Mouse (Mus musculus) MEL (cell line): ENCODE data around the gene Akt3. TPM values are rescaled to one million over a fixed set of nuclear protein-coding genes. Genes with fewer than 3 reads are reported as not detected.

Experiments used
- DNase-seq: peaks from one replicate; pipeline ENCODE4 v3.0.0; 2011; ENCODE audit warnings: low read depth, low spot score
- H3K27ac ChIP-seq: 2 replicates; pipeline ENCODE4 v1.5.1; 2012; ENCODE audit warnings: low read depth, mild to moderate bottlenecking, control low read depth, low read length, moderate library complexity; ENCODE audit not compliant: control insufficient read depth
- H3K27me3 ChIP-seq, 2 experiments: fragments of 150-350 bp in 1 of 2; sonication (generic) in 1 of 2; 2 replicates each; pipeline ENCODE4 v1.6.1; 2012; ENCODE audit warnings: low read length in 2 of 2, mild to moderate bottlenecking in 2 of 2, improper control_type of control experiment in 1 of 2, moderate library complexity in 1 of 2; ENCODE audit not compliant: insufficient read depth in 2 of 2, control insufficient read depth in 1 of 2
- H3K36me3 ChIP-seq, 2 experiments: 2 replicates each; pipeline ENCODE4 v1.6.1; 2012 to 2014; ENCODE audit warnings: low read length in 2 of 2, improper control_type of control experiment in 1 of 2, inconsistent platforms in 1 of 2, mild to moderate bottlenecking in 1 of 2; ENCODE audit not compliant: insufficient read depth in 2 of 2, control insufficient read depth in 1 of 2
- H3K4me1 ChIP-seq, 2 experiments: fragments of 150-350 bp in 1 of 2; sonication (generic) in 1 of 2; 2 replicates each; pipeline ENCODE4 v1.6.1; 2012; ENCODE audit warnings: low read length in 2 of 2, improper control_type of control experiment in 1 of 2, mild to moderate bottlenecking in 1 of 2; ENCODE audit not compliant: insufficient read depth in 2 of 2, control insufficient read depth in 1 of 2
- H3K4me3 ChIP-seq, 2 experiments: fragments of 150-350 bp in 1 of 2; sonication (generic) in 1 of 2; 2 replicates each; pipeline ENCODE4 v1.5.1; 2012; ENCODE audit warnings: low read depth in 2 of 2, low read length in 2 of 2, mild to moderate bottlenecking in 2 of 2, moderate library complexity in 2 of 2, control low read depth in 1 of 2, improper control_type of control experiment in 1 of 2; ENCODE audit not compliant: control insufficient read depth in 1 of 2, insufficient read depth in 1 of 2
- H3K79me2 ChIP-seq: 2 replicates; pipeline ENCODE4 v1.6.1; 2012; ENCODE audit warnings: mild to moderate bottlenecking, low read length, moderate library complexity; ENCODE audit not compliant: control insufficient read depth, poor library complexity, insufficient read depth
- H3K9ac ChIP-seq: 2 replicates; pipeline ENCODE4 v1.6.1; 2012; ENCODE audit warnings: low read depth, mild to moderate bottlenecking, control low read depth, low read length, moderate library complexity; ENCODE audit not compliant: control insufficient read depth, poor library complexity, severe bottlenecking
- H3K9me3 ChIP-seq: fragments of 150-350 bp; sonication (generic); replicated peaks from 2 replicates; pipeline ENCODE4 v1.6.1; 2012; ENCODE audit warnings: mild to moderate bottlenecking, low read length, improper control_type of control experiment, moderate library complexity; ENCODE audit not compliant: insufficient read depth
- CHD2 ChIP-seq: IDR thresholded peaks from 2 replicates; pipeline ENCODE4 v1.6.1; 2011; ENCODE audit warnings: low read length, improper control_type of control experiment
- CTCF ChIP-seq, 3 experiments: IDR thresholded peaks in 2 of 3; conservative IDR thresholded peaks in 1 of 3; 2 replicates each; pipeline ENCODE4 v1.5.1; 2011 to 2012; ENCODE audit warnings: low read length in 3 of 3, low read depth in 2 of 3, mild to moderate bottlenecking in 2 of 3, improper control_type of control experiment in 1 of 3, inconsistent platforms in 1 of 3, mixed read lengths in 1 of 3, moderate library complexity in 1 of 3; ENCODE audit not compliant: control insufficient read depth in 1 of 3, insufficient read depth in 1 of 3, poor library complexity in 1 of 3, severe bottlenecking in 1 of 3
- ELF1 ChIP-seq: IDR thresholded peaks from 2 replicates; pipeline ENCODE4 v1.6.1; 2014; ENCODE audit warnings: low read depth, mild to moderate bottlenecking, inconsistent platforms, low read length, improper control_type of control experiment, moderate library complexity
- EP300 ChIP-seq, 2 experiments: IDR thresholded peaks; 2 replicates each; pipeline ENCODE4 v1.6.1; 2011; ENCODE audit warnings: improper control_type of control experiment in 2 of 2, low read length in 2 of 2, low read depth in 1 of 2, mild to moderate bottlenecking in 1 of 2
- GABPA ChIP-seq: IDR thresholded peaks from 2 replicates; pipeline ENCODE4 v1.6.1; 2012; ENCODE audit warnings: low read depth, mild to moderate bottlenecking, inconsistent platforms, low read length, improper control_type of control experiment, moderate library complexity
- GATA1 ChIP-seq: IDR thresholded peaks from 2 replicates; pipeline ENCODE4 v1.6.1; 2011; ENCODE audit warnings: low read depth, low read length, improper control_type of control experiment
- HCFC1 ChIP-seq: IDR thresholded peaks from 2 replicates; pipeline ENCODE4 v1.6.1; 2012; ENCODE audit warnings: low read depth, mild to moderate bottlenecking, inconsistent platforms, low read length, improper control_type of control experiment, moderate library complexity
- JUND ChIP-seq: IDR thresholded peaks from 2 replicates; pipeline ENCODE4 v1.6.1; 2011; ENCODE audit warnings: low read depth, mild to moderate bottlenecking, improper control_type of control experiment, low read length
- KAT2A ChIP-seq: conservative IDR thresholded peaks from 2 replicates; pipeline ENCODE4 v1.6.1; 2012; ENCODE audit warnings: low read depth, low read length, improper control_type of control experiment, inconsistent platforms
- MAFK ChIP-seq: IDR thresholded peaks from 2 replicates; pipeline ENCODE4 v1.6.1; 2011; ENCODE audit warnings: low read depth, mild to moderate bottlenecking, low read length, improper control_type of control experiment, borderline replicate concordance
- MAZ ChIP-seq: IDR thresholded peaks from 2 replicates; pipeline ENCODE4 v1.6.1; 2012; ENCODE audit warnings: low read depth, mild to moderate bottlenecking, inconsistent platforms, low read length, improper control_type of control experiment
- MYC ChIP-seq: IDR thresholded peaks from 2 replicates; pipeline ENCODE4 v1.6.1; 2011; ENCODE audit warnings: low read depth, mild to moderate bottlenecking, low read length, improper control_type of control experiment, moderate library complexity
- NRF1 ChIP-seq: IDR thresholded peaks from 2 replicates; pipeline ENCODE4 v1.6.1; 2014; ENCODE audit warnings: low read depth, mild to moderate bottlenecking, inconsistent platforms, low read length, improper control_type of control experiment, moderate library complexity; ENCODE audit not compliant: poor library complexity, insufficient read depth, severe bottlenecking
- POLR2A ChIP-seq, 2 experiments: IDR thresholded peaks; 2 replicates each; pipeline ENCODE4 v1.6.1; 2011 to 2012; ENCODE audit warnings: low read length in 2 of 2, mild to moderate bottlenecking in 2 of 2, control low read depth in 1 of 2, improper control_type of control experiment in 1 of 2, low read depth in 1 of 2, moderate library complexity in 1 of 2; ENCODE audit not compliant: control insufficient read depth in 1 of 2, insufficient read depth in 1 of 2, poor library complexity in 1 of 2
- POLR2AphosphoS2 ChIP-seq: IDR thresholded peaks from 2 replicates; pipeline ENCODE4 v1.6.1; 2011; ENCODE audit warnings: low read length, improper control_type of control experiment
- POLR2AphosphoS5 ChIP-seq: IDR thresholded peaks from 2 replicates; pipeline ENCODE4 v1.6.1; 2012; ENCODE audit warnings: low read depth, borderline replicate concordance, mild to moderate bottlenecking, inconsistent platforms, low read length, moderate library complexity, mixed read lengths
- SMC3 ChIP-seq: IDR thresholded peaks from 2 replicates; pipeline ENCODE4 v1.6.1; 2011; ENCODE audit warnings: low read depth, low read length, improper control_type of control experiment
- TAL1 ChIP-seq: IDR thresholded peaks from 2 replicates; pipeline ENCODE4 v1.6.1; 2012; ENCODE audit warnings: mild to moderate bottlenecking, inconsistent platforms, low read length, moderate library complexity, mixed read lengths
- TBP ChIP-seq: IDR thresholded peaks from 2 replicates; pipeline ENCODE4 v1.8.0; 2011; ENCODE audit warnings: low read depth, low read length, improper control_type of control experiment
- ZMIZ1 ChIP-seq: IDR thresholded peaks from 2 replicates; pipeline ENCODE4 v1.6.1; 2012; ENCODE audit warnings: low read depth, mild to moderate bottlenecking, inconsistent platforms, low read length, improper control_type of control experiment, moderate library complexity
- ZNF384 ChIP-seq: IDR thresholded peaks from 2 replicates; pipeline ENCODE4 v1.6.1; 2012; ENCODE audit warnings: low read depth, mild to moderate bottlenecking, inconsistent platforms, low read length, improper control_type of control experiment
- polyA plus RNA-seq, 2 experiments: library from polyadenylated mRNA; stranded (reverse) in 1 of 2; unstranded in 1 of 2; fragments of >175 nt in 1 of 2; fragments of >200 nt in 1 of 2; gene quantifications; 2 replicates each; pipeline versions ENCODE4 v1.2.1 to v1.2.4; 2012; ENCODE audit warnings: low replicate concordance in 2 of 2, low read depth in 1 of 2; ENCODE audit not compliant: insufficient read length in 2 of 2, insufficient read depth in 1 of 2, missing spikeins in 1 of 2
- total RNA-seq: library from RNA; depleted of rRNA; stranded (reverse); fragments of 300-350 nt; gene quantifications from 2 replicates; pipeline ENCODE4 v1.2.3, GENCODE M21; 2012

The Akt3 gene
- total and polyA plus RNA-seq, 3 experiments = 3.5 to 6.2 TPM; not detected in 1

GRCm38 (mm10) chr1:177015917-177016316 lies 242.1 kb downstream of the Akt3 start:
- H3K4me3 ChIP-seq = no peak overlapping the region
- no peak for DNase-seq
- H3K4me1 ChIP-seq = no peaks in the 10 kb centered on the region; a peak in 1 of 4 replicates
- H3K9ac ChIP-seq = no peak overlapping the region
- TF ChIP-seq ZNF384 (no peak), GABPA (no peak), SMC3 (no peak), NRF1 (no peak), EP300 (IDR thresholded peaks at IDR 0.05; ENCODE audit: low read depth in 1 of 2, low read length in 2 of 2) (no peak), TBP (no peak), MYC (no peak), JUND (no peak), MAZ (no peak), POLR2A (IDR thresholded peaks at IDR 0.05; ENCODE audit: control insufficient read depth in 1 of 2, insufficient read depth in 1 of 2, low read depth in 1 of 2, low read length in 2 of 2, poor library complexity in 1 of 2) (no peak)
- no peaks in the 10 kb centered on the region for H3K36me3 ChIP-seq
- no peaks in the 10 kb centered on the region for H3K79me2 ChIP-seq
- H3K9me3 ChIP-seq = no peaks in the 10 kb centered on the region
- H3K27me3 ChIP-seq = no peaks in the 10 kb centered on the region
- no peak overlapping the region for H3K27ac ChIP-seq

- no peaks in the 10 kb centered on the region for H3K4me1 ChIP-seq
- H3K27ac ChIP-seq = no peak overlapping the region
- H3K36me3 ChIP-seq = no peaks in the 10 kb centered on the region
- no peak for DNase-seq
- H3K79me2 ChIP-seq = no peaks in the 10 kb centered on the region
- TF ChIP-seq CTCF (IDR thresholded peaks at IDR 0.05 in 2 of 3, conservative IDR thresholded peaks at IDR 0.05 in 1 of 3; ENCODE audit: control insufficient read depth in 1 of 3, insufficient read depth in 1 of 3, low read depth in 2 of 3, low read length in 3 of 3, poor library complexity in 1 of 3, severe bottlenecking in 1 of 3) (no peak), GATA1 (no peak), KAT2A (no peak), CHD2 (no peak), ELF1 (no peak), TAL1 (no peak), POLR2AphosphoS5 (no peak), HCFC1 (no peak), POLR2AphosphoS2 (no peak), MAFK (no peak), ZMIZ1 (no peak)
- no peak overlapping the region for H3K9ac ChIP-seq
- no peak overlapping the region for H3K4me3 ChIP-seq
- H3K27me3 ChIP-seq = no peaks in the 10 kb centered on the region
- no peaks in the 10 kb centered on the region for H3K9me3 ChIP-seq
These were observed 243.0 kb downstream of the Akt3 start for GRCm38 (mm10) chr1:177014921-177015439.
